Mouse (Mus musculus): ENCODE data around the gene Cpsf6. TPM values are rescaled to one million over a fixed set of nuclear protein-coding genes. Genes with fewer than 3 reads are reported as not detected.

Cpsf6 gene
- polyA plus RNA-seq, 1 experiment from 2014 or later, result 203 TPM

GRCm38 (mm10) chr10:117376580-117377189 is 3.1 kb downstream of the Cpsf6 start:
- Histone ChIP-seq H3K4me3 (replicated peaks) (peak overlapping the region; percentile 90), H3K36me3 (no peaks in the 10 kb centered on the region), H3K9ac (replicated peaks) (peak overlapping the region; percentile 99), H3K27me3 (no peaks in the 10 kb centered on the region), H3K9me3 (no peaks in the 10 kb centered on the region), H3K27ac (peak overlapping the region; percentile 97), H3K4me1 (replicated peaks) (peaks cover 28% of the 10 kb centered on the region), H3K4me2 (replicated peaks) (peak overlapping the region; percentile 75)
- peak; percentile 98 for ATAC-seq
- WGBS, result under 1% methylated on average over 71 of the region's 86 CpGs

GRCm38 (mm10) chr10:117375841-117376579 is 3.8 kb downstream of the Cpsf6 start:
- H3K9me3 ChIP-seq, result no peaks in the 10 kb centered on the region
- ATAC-seq, result peak; percentile 55; the same call in 1 of the 2 replicates
- peak overlapping the region; percentile 97 for H3K27ac ChIP-seq
- H3K36me3 ChIP-seq, result no peaks in the 10 kb centered on the region
- peaks cover 28% of the 10 kb centered on the region for H3K4me1 ChIP-seq (replicated peaks)
- H3K4me2 ChIP-seq (replicated peaks), result peak overlapping the region; percentile 75
- under 1% methylated on average over 68 of the region's 74 CpGs for WGBS
- peak overlapping the region; percentile 99 for H3K9ac ChIP-seq (replicated peaks)
- H3K27me3 ChIP-seq, result no peaks in the 10 kb centered on the region
- peak overlapping the region; percentile 90 for H3K4me3 ChIP-seq (replicated peaks)

DNA sequence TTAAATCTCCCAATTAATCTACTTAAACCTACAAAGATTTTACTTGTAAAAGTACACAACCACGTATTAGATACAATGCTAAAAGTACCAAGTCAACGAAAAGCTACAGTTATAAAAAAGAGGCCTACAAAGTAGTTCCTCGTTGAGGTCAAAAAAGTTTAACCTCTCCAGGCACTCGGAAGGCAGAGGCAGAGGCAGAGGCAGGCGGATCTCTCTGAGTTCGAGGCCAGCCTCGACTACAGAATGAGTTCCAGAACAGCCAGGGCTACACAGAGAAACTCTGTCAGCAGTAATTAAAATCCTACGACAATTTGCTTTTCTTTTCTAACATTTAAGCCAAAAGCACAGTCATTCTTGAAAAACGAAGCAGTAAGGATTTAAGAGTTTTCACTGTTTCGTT is 4.7 kb downstream of the Cpsf6 start:
- no peaks in the 10 kb centered on the region for H3K9me3 ChIP-seq
- no peaks in the 10 kb centered on the region for H3K27me3 ChIP-seq
- H3K4me1 ChIP-seq (replicated peaks), result peaks cover 28% of the 10 kb centered on the region
- H3K4me2 ChIP-seq (replicated peaks), result peak overlapping the region; percentile 75
- no peak for ATAC-seq
- H3K9ac ChIP-seq (replicated peaks), result peak overlapping the region; percentile 99
- H3K4me3 ChIP-seq (replicated peaks), result peak overlapping the region; percentile 90
- no peaks in the 10 kb centered on the region for H3K36me3 ChIP-seq
- WGBS, result 26% methylated on average over 10 of the region's 10 CpGs
- H3K27ac ChIP-seq, result no peak overlapping the region

DNA sequence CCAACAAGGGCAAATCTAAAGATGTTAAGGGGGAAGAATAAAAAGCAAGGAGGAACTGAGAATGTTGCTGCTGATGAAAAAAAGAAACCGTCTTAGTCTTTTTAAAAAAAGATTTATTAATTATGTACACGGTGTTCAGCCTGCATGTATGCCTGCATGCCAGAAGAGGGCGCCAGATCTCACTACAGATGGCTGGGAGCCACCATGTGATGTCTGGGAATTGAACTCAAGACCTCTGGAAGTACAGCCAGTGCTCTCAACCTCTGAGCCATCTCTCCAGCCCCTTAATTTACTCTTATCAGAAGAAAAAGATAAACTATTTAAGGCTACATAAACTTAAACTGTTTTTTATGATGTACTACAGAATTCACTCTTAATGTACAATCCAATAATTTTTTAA is 16.7 kb downstream of the Cpsf6 start:
- WGBS, result 47% methylated on average over 3 of the region's 3 CpGs
- peaks cover 73% of the 10 kb centered on the region for H3K36me3 ChIP-seq

GRCm38 (mm10) chr10:117358891-117359290 is 20.9 kb downstream of the Cpsf6 start:
- Histone ChIP-seq H3K9me3 (no peaks in the 10 kb centered on the region), H3K27me3 (no peaks in the 10 kb centered on the region), H3K4me2 (replicated peaks) (no peak overlapping the region), H3K4me3 (replicated peaks) (no peak overlapping the region), H3K27ac (no peak overlapping the region), H3K4me1 (replicated peaks) (no peaks in the 10 kb centered on the region), H3K36me3 (peaks cover 71% of the 10 kb centered on the region), H3K9ac (replicated peaks) (no peak overlapping the region)
- 90% methylated on average over 11 of the region's 11 CpGs for WGBS
- ATAC-seq, result no peak

More for the DNA sequence above, 16.7 kb downstream of the Cpsf6 start:
- Histone ChIP-seq H3K4me3 (replicated peaks) (no peak overlapping the region), H3K4me2 (replicated peaks) (no peak overlapping the region), H3K27ac (no peak overlapping the region), H3K27me3 (no peaks in the 10 kb centered on the region), H3K9ac (replicated peaks) (no peak overlapping the region), H3K4me1 (replicated peaks) (no peaks in the 10 kb centered on the region), H3K9me3 (no peaks in the 10 kb centered on the region)
- ATAC-seq, result no peak

- Histone ChIP-seq H3K36me3 (no peaks in the 10 kb centered on the region), H3K4me2 (replicated peaks) (no peak overlapping the region), H3K9me3 (no peaks in the 10 kb centered on the region), H3K27me3 (no peaks in the 10 kb centered on the region), H3K4me3 (replicated peaks) (no peak overlapping the region), H3K9ac (replicated peaks) (no peak overlapping the region), H3K4me1 (replicated peaks) (no peaks in the 10 kb centered on the region), H3K27ac (no peak overlapping the region)
- WGBS, result 94% methylated on average over 4 of the region's 4 CpGs
- ATAC-seq, result no peak
These were observed 36.8 kb downstream of the Cpsf6 start for GRCm38 (mm10) chr10:117343000-117343399.

GRCm38 (mm10) chr10:117342406-117342805 is 37.4 kb downstream of the Cpsf6 start:
- Histone ChIP-seq H3K27me3 (no peaks in the 10 kb centered on the region), H3K36me3 (no peaks in the 10 kb centered on the region), H3K4me3 (replicated peaks) (no peak overlapping the region), H3K4me1 (replicated peaks) (no peaks in the 10 kb centered on the region), H3K9ac (replicated peaks) (no peak overlapping the region), H3K4me2 (replicated peaks) (no peak overlapping the region), H3K9me3 (no peaks in the 10 kb centered on the region), H3K27ac (no peak overlapping the region)
- WGBS, result 81% methylated on average over 2 of the region's 2 CpGs
- no peak for ATAC-seq

DNA sequence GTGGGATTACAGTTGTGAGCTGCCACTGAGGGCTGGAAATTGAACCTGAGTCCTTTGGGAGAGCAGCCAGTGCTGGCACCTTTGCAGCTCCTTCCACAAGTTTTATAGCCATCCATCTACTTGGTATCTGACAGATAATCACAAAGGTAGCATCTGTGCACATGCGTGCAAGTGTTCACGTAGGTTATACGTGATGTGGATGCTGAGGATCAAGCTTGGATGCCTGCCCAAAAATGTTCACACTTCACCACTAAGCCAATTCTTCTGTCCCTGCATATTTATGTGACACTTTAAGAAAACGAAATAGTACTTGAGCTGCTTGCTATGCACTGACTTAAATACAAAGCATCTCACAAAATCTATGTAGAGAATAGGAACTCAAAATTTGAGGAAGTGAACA is 38.8 kb downstream of the Cpsf6 start:
- Histone ChIP-seq H3K9me3 (no peaks in the 10 kb centered on the region), H3K36me3 (no peaks in the 10 kb centered on the region), H3K4me1 (replicated peaks) (no peaks in the 10 kb centered on the region), H3K27me3 (no peaks in the 10 kb centered on the region), H3K27ac (no peak overlapping the region), H3K4me3 (replicated peaks) (no peak overlapping the region), H3K4me2 (replicated peaks) (no peak overlapping the region), H3K9ac (replicated peaks) (no peak overlapping the region)
- ATAC-seq, result no peak
- 87% methylated on average over 4 of the region's 4 CpGs for WGBS

DNA sequence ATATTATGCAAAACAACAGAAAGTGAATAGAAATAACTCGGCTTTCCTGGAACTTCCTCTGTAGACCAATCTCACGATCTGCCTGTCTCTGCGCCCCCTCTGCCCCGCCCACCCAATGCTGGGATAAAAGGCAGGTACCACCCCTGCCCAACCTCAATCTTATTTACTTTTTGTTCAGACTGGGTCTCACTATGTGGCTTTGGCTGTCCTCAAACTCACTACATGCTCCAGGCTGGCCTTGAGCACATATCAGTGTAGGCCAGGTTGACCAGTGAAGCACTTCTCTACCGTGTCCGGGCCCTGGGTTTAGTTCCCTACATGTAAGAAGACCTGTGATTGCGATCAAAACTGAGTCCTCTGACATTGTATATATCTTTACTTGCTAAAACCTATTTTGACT is 40.6 kb downstream of the Cpsf6 start:
- 83% methylated on average over 7 of the region's 7 CpGs for WGBS
- Histone ChIP-seq H3K9ac (replicated peaks) (no peak overlapping the region), H3K4me1 (replicated peaks) (peaks cover 3% of the 10 kb centered on the region; the same call in 1 of the 2 replicates), H3K36me3 (no peaks in the 10 kb centered on the region), H3K4me3 (replicated peaks) (no peak overlapping the region), H3K4me2 (replicated peaks) (no peak overlapping the region), H3K9me3 (no peaks in the 10 kb centered on the region), H3K27me3 (no peaks in the 10 kb centered on the region), H3K27ac (no peak overlapping the region)
- no peak for ATAC-seq

GRCm38 (mm10) chr10:117337946-117338345 is 41.9 kb downstream of the Cpsf6 start:
- no peaks in the 10 kb centered on the region for H3K36me3 ChIP-seq
- no peaks in the 10 kb centered on the region for H3K9me3 ChIP-seq
- peaks cover 3% of the 10 kb centered on the region; the same call in 1 of the 2 replicates for H3K4me1 ChIP-seq (replicated peaks)
- no peak overlapping the region for H3K4me3 ChIP-seq (replicated peaks)
- H3K9ac ChIP-seq (replicated peaks), result no peak overlapping the region
- H3K27me3 ChIP-seq, result no peaks in the 10 kb centered on the region
- H3K27ac ChIP-seq, result no peak overlapping the region
- no peak for ATAC-seq
- H3K4me2 ChIP-seq (replicated peaks), result no peak overlapping the region

DNA sequence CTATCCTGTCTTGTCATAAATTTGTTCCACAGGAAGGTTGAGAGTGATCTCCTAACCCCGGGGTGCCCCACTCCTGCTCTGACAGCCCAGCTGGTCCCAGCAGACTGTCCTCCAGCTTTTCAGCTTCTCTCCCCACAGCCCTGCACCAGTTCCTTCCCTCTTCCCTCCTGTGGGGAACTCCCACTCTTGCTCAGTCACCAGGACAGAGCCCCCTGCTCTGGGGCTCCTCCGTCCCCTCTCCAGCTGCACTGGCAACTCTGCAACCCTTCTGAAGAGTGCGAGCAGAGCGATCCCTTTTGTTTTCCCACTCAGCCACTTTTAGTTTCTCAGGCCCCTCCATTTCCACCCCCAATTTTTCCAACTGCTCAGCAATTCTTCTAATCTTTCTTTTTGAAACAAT is 44.2 kb downstream of the Cpsf6 start:
- H3K36me3 ChIP-seq, result no peaks in the 10 kb centered on the region
- H3K27ac ChIP-seq, result peak overlapping the region; percentile 19; the same call in 1 of the 2 replicates
- H3K4me3 ChIP-seq (replicated peaks), result no peak overlapping the region
- WGBS, result 39% methylated on average over 4 of the region's 4 CpGs
- no peak overlapping the region for H3K4me2 ChIP-seq (replicated peaks)
- H3K4me1 ChIP-seq (replicated peaks), result peaks cover 3% of the 10 kb centered on the region; the same call in 1 of the 2 replicates
- no peaks in the 10 kb centered on the region for H3K9me3 ChIP-seq
- H3K9ac ChIP-seq (replicated peaks), result no peak overlapping the region
- no peaks in the 10 kb centered on the region for H3K27me3 ChIP-seq
- ATAC-seq, result peak; percentile 57

DNA sequence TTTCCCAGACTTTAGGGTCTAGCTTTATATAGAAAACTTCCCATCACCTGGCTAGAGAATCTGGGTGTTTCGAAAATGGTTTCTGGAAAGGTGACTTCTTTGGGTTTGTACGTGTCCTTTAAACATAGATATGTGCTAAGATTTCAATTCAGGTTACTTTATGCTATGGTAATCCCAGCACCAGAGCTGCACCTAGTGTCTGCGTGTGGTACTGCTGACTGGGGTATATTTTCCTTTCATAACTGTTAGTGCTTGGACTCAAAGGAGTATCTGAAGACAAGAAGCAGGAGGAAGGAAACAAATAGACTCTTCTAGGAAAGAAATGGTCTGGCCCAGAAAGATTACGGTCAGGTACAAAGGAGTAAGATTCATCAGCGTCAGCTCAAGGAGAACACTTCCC is 49.3 kb downstream of the Cpsf6 start:
- H3K4me2 ChIP-seq (replicated peaks), result no peak overlapping the region
- no peaks in the 10 kb centered on the region for H3K9me3 ChIP-seq
- no peak for ATAC-seq
- 80% methylated on average over 5 of the region's 5 CpGs for WGBS
- H3K4me1 ChIP-seq (replicated peaks), result peaks cover under 1% of the 10 kb centered on the region; the same call in 1 of the 2 replicates
- H3K4me3 ChIP-seq (replicated peaks), result no peak overlapping the region
- no peaks in the 10 kb centered on the region for H3K36me3 ChIP-seq
- no peaks in the 10 kb centered on the region for H3K27me3 ChIP-seq
- H3K27ac ChIP-seq, result no peak overlapping the region
- no peak overlapping the region for H3K9ac ChIP-seq (replicated peaks)

All from midbrain, embryonic 13.5 days (tissue).